Mouse (Mus musculus) urinary bladder, postnatal 10 days (tissue): ENCODE data around the gene Dytn.

ENCODE experiments used
- DNase-seq: peaks from one replicate; pipeline ENCODE4 v3.0.0; 2022; ENCODE audit warnings: low spot score

The Dytn gene

DNA sequence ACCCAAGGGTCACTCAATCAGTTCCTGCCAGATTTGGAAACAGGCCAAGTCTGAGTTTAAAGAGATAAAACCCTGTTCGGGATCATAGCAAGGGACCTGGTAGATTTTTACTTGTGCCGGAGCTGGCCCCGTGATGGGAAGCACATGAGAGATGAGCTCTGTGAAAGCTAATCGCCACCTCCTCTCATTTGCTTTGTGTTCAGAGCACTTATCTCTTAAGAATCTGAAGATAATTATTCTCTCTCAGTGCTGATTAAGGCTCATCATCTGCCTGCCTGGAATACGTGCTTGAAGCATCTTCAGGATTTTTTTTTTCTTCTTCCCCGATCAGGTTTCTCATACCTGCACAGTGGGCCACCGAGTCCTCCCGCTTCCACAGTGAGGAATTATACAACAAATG, 107.6 kb downstream of the Dytn start:
- no peak for DNase-seq

DNA sequence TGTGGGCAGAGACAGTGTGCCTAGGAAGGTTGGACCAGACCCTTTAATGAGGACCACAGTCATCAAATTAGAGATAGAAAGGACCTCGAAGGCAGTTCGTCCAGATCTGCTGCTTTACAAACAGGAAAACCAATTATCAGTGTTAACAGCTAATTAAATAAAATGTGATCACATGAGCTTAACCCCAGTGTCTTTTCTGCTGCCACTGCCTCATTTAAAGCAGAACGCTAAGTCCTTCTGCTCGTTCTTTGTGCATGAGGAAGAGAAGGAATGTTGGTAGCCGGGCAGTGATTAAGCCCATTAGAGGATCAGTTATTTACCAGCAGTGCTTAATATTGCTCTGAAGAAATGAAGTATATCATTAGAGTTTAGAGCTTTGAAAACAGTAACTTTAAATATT, 109.9 kb downstream of the Dytn start:
- DNase-seq: no peak

DNA sequence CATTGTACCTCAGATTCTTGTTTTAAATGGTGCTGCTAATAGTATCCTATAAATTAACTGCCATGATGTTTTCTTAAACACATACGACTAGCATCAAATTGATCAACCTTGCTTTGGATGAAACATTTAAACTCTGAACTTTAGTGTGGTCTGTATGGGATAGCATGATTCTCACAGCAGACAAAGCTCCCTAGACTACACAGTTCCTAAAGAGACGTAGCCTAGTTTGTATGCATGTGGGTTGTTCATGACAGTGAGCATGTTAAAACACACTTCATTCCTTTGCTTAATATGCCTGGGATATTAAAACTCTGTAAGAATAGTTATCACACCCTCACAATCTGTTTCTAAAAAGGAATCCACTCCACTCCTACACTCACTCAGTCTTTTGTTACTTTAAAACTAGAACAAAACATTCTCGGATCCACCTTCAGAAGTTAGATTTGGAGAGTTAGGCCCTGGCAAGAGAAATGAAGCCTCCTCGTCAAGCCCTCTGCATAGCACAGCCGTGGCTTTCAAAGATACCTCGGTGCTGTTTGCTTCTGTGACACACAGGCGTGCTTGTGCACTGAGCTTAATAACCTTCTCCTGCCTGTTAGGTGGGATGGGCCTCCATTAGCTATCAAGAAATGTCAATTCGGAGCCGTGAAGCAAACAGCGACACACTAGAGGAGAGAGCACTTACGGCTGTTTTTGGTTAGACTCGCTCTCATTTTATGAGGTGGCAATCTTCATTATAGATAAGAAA, 112.7 kb downstream of the Dytn start:
- DNase-seq: no peak

DNA sequence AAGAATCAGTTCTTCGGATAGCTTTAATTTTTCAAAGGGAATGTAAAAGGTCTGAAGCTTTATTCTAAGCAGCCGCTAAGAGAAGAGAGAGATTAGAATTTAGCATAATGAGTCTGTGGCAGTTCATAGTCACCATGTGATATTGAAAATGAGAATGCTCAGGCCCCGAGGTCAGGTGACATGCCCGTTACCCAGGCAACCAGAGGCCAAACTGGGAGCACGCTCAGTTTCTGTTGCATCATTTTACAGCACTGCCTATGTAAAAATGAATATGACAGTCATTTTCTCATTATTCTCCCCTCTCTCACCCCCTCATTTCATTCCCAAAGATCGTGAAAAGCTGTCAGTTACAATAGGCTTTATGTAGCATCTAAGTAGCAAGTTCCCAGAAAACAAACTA, 113.3 kb downstream of the Dytn start:
- no peak for DNase-seq
